Mouse (Mus musculus): ENCODE measurements at regions not wholly inside any gene's neighbourhood (a gene's known extent, or its start where the extent isn't known, plus 50 kb on each side); places are given as distances from the start of the nearest gene placed in this dataset.

GRCm38 (mm10) chr12:110332616-110333154 lies 53.8 kb downstream of the Dio3 start:
- DNase-seq = no peak

GRCm38 (mm10) chr12:110334609-110335008 lies 55.7 kb downstream of the Dio3 start:
- DNase-seq = no peak

DNA sequence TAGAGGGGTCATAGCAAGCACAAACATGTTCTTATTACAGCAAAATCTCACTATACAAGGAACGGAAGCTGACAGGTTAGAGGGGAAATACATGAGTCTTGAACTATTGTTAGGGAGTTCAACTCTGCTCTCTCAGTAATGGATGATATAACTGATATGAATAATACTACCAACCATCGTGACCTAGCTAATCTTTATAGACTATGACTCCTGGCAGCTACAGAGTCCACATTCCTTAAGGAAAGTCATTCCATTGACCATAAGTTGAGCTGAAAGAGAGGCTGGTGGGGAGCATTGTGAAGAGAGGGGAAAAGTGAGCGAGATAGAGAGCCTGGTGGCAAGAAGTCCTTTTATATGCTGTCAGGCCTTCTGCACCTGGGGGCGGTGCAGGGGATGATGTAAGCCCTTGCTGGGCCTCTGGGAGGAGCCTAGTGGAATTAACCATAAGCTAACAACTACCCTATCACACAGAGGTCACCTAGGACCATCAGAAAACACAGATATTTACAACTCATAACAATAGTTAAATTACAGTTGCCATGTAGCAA lies 65.5 kb downstream of the Dio3 start:
- no peak for DNase-seq

DNA sequence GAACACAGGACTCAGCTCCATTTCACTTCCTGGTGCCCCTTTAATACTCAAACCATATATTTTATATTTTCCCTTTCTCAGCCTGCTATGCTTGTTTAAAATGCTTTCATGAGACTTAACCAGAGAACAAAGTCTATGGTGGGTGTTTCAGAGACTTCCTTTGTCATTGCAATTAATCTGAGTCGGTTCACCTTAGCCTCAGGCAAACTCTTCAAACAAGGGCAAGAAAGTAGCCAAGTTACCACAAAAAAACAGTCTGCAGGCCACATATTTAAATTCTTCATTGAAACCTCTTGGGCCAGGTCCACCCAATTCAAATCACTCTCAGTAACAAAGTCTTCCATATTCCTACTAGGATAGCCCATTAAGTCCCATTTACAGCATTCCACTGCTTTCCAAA lies 70.8 kb downstream of the Dio3 start:
- DNase-seq = no peak

DNA sequence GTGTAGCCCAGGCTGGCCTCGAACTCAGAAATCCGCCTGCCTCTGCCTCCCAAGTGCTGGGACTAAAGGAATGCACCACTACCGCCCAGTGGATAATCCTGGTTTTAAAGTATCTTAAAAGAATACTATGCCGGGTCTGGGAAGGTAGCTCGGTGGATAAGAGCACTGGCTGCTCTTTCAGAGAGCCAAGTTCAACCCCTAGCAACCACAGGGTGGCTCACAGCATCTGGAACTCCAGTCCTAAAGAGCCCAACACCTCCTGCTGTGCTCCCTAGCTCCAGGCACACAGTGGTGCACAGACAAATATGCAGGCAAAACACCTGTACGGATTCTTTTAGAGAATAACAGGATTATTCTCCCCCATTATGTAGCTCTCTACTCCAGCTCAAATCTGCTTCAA lies 77.0 kb downstream of the Dio3 start:
- DNase-seq = no peak

DNA sequence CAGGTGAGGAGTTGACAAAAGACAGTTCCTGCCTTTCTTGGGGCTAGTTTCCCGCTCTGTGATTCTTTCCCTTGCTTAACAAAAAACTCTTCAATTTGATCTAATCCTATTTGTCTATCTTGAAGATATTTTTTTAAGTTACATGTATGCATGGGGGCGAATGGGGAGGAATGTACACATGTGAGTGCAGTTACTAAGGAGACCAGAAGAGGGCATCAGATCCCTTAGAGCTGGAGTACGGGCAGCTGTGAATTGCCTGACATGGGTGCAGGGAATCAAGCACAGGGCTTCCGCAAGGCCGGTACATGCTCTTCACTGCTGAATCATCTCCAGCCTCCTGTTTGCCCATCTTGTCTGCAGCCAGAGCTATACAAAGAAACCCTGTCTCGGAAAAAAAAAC lies 79.8 kb upstream of the Ppp2r5c start:
- DNase-seq = no peak

DNA sequence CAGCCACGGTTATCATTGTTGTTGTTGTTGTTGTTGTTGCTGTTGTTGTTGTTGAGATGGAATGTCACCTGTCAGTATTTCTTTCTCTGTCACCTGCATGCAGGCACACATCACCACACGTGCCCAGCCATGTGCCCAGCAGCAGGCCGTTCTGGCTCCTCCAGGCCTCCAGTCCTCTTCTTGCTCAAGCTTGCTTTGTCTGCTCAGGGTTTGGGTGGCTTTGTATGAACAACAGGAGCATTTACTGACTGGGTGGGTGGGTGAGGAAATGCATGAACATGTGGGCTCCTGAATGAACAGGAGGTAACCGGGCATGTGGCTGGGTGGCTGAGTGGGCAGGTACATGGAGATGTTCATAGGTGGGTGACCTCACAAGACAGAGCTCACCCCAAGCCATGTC lies 79.1 kb upstream of the Ppp2r5c start:
- DNase-seq = no peak

GRCm38 (mm10) chr12:110371886-110372690 lies 74.8 kb upstream of the Ppp2r5c start:
- no peak for DNase-seq

- no peak for DNase-seq
Measured at GRCm38 (mm10) chr12:110372986-110373385, 73.9 kb upstream of the Ppp2r5c start.

GRCm38 (mm10) chr12:110373408-110374065 lies 73.4 kb upstream of the Ppp2r5c start:
- peak; percentile 93 for DNase-seq

DNA sequence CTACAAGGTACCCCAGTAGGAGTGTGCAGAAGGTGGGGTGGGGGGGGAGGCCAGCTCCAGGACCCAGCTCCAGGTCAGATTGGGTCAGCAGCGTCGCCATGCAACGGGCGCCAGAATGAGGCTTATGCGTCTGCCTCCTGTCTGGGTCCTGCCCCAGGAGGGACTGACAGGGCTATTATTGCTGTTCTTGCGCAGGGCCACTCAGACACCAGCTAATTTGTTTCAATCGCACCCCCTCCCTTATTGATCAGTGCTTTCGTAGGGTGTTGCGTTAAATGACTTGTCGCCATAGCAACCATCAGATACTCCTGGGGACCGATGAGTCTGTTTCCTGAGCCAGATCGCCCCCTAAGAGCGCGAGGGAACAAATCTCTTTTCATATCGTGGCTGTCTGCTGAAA lies 71.8 kb upstream of the Ppp2r5c start:
- no peak for DNase-seq

- DNase-seq = no peak
Measured at GRCm38 (mm10) chr12:110376062-110376837, 70.7 kb upstream of the Ppp2r5c start.

- no peak for DNase-seq
Measured at GRCm38 (mm10) chr12:110376838-110377150, 70.1 kb upstream of the Ppp2r5c start.

DNA sequence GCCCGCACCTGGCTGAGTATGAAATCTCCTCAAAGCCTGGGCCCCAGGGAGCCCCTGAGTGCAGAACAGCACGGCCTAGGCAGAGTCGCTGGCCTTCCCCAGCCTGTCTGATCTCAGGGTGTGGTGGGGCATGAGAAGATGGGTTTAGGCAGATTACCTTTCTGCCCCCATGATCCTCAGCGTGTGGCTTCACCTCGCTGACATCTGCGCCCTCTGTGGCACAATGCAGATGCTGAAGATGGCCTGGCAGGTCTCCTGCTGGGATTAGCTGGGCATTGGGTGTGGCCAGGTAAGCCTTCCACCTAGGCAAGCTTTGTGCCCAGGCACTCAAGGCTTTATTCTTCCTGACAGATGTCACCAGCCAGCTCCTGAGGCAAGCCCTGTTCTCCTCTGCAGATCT lies 69.6 kb upstream of the Ppp2r5c start:
- no peak for DNase-seq

- peak; percentile 61 for DNase-seq
Measured at GRCm38 (mm10) chr12:110377734-110378133, 69.2 kb upstream of the Ppp2r5c start.

- no peak for DNase-seq
Measured at GRCm38 (mm10) chr12:110378302-110378701, 68.6 kb upstream of the Ppp2r5c start.

DNA sequence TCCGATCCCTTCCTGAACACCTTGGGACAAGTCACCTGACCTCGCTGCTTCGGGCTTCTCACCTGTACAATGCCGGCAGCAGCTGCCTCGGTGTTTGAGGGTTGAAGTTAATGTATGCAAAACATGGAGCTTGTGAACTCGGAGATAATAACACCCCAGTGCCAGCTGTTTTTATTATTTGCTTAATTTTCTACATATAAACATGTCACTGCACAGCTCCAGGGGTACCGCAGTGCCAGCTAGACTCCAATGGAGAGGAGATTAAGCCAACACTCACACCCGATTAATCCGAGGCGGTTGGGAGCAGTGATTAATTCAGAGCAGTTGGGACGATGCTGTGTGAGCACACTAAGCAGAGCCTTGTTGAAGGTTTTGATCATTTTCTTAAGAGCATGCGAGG lies 67.2 kb upstream of the Ppp2r5c start:
- DNase-seq = no peak

- peak; percentile 62 for DNase-seq
Measured at GRCm38 (mm10) chr12:110380831-110381750, 65.8 kb upstream of the Ppp2r5c start.

DNA sequence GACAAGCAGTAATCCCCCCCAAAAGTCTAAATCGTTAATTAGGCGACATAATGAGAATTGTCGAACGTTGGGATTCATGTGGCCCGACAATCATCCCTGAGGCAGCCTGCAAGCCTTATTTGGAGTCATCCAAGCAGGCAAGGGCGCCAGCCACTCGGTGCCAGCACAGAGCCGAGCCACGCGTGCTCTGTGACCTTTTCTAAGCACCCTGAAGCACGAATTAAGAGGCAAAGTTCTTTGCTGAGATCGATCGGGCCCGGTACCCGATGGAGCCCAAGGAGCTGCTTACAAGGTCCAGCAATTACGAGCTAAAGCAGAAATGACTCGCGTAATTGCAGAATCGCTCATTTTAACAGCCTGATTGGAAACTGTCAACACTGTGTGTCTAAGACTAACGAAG lies 61.9 kb upstream of the Ppp2r5c start:
- no peak for DNase-seq

DNA sequence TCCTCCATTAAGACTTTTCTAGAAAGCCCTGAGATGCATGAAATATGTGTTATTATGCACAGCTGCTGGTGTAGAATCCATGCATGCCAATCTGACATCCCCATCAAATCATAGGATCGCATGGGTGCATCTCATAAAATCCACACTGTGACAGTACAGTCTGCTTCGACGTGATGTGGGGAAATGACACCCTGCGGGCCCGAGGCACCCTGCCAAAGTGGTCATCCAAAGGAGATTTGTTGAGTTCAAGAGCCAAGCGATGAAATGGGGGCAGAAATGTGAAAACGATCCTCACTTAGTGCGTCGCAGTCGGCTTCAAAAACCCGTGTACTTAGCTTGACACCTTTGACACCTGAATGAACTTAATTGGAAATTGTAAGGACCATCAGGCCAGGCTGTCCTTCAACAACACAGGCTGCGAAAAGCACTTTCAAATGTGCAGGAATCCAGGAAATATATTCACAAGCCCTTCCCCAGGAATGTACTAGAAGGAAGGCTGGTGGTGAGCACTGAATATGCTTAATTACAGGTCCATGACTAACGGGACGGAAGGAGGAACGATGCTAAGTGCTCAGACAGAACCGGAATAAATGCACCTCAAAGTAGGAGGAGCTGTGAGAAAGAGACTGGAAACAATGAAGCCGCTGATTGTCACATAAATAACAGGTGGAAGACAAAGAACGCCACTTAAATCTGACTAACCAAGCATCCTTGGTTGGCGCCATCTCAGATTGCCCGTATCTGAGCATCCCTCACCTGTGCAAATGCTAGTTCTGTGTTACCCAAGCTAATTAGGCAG lies 60.9 kb upstream of the Ppp2r5c start:
- no peak for DNase-seq

- no peak for DNase-seq
Measured at GRCm38 (mm10) chr12:110387056-110387455, 59.9 kb upstream of the Ppp2r5c start.

All from kidney, postnatal 10 days (tissue).